Mouse (Mus musculus): ENCODE measurements around the gene Pld3.
A peak's percentile ranks its signal among the peaks of the same experiment; 100 is the strongest.

Pld3 gene

GRCm38 (mm10) chr7:27552931-27553513 lies at the start of gene Pld3, which contains the start of gene 2310022A10Rik:
TSS of gene Pld3 (minus strand) at chr7:27553218.
TSS of gene 2310022A10Rik (plus strand) at chr7:27553233.
- peak; percentile 99 for DNase-seq (ENCODE audit: low read depth, low spot score)

- peak; percentile 86 for DNase-seq (ENCODE audit: low read depth, low spot score)
Observed at GRCm38 (mm10) chr7:27602161-27602560, 49.1 kb upstream of the Pld3 start.

GRCm38 (mm10) chr7:27601628-27602027 lies 48.6 kb upstream of the Pld3 start:
- DNase-seq (ENCODE audit: low read depth, low spot score), result peak; percentile 94

- DNase-seq (ENCODE audit: low read depth, low spot score), result peak; percentile 74
Observed at GRCm38 (mm10) chr7:27598053-27598452, 45.0 kb upstream of the Pld3 start.

GRCm38 (mm10) chr7:27596586-27597503 lies 43.8 kb upstream of the Pld3 start:
- DNase-seq (ENCODE audit: low read depth, low spot score), result no peak

- DNase-seq (ENCODE audit: low read depth, low spot score), result no peak
Observed at GRCm38 (mm10) chr7:27592934-27593645, 40.1 kb upstream of the Pld3 start.

GRCm38 (mm10) chr7:27592217-27592929 lies 39.4 kb upstream of the Pld3 start:
- peak; percentile 75 for DNase-seq (ENCODE audit: low read depth, low spot score)

GRCm38 (mm10) chr7:27591266-27592216 lies 38.5 kb upstream of the Pld3 start, which contains the start of gene Akt2:
TSS of gene Akt2 (plus strand) at chr7:27591552.
- DNase-seq (ENCODE audit: low read depth, low spot score), result peak; percentile 100

- DNase-seq (ENCODE audit: low read depth, low spot score), result no peak
Observed at GRCm38 (mm10) chr7:27590566-27591213, 37.7 kb upstream of the Pld3 start.

GRCm38 (mm10) chr7:27590088-27590487 lies 37.1 kb upstream of the Pld3 start:
- no peak for DNase-seq (ENCODE audit: low read depth, low spot score)

- DNase-seq (ENCODE audit: low read depth, low spot score), result no peak
Observed at GRCm38 (mm10) chr7:27587741-27588140, 34.7 kb upstream of the Pld3 start.

GRCm38 (mm10) chr7:27586861-27587260 lies 33.8 kb upstream of the Pld3 start:
- no peak for DNase-seq (ENCODE audit: low read depth, low spot score)

GRCm38 (mm10) chr7:27580380-27581174 lies 27.6 kb upstream of the Pld3 start:
- DNase-seq (ENCODE audit: low read depth, low spot score), result no peak

GRCm38 (mm10) chr7:27578465-27578864 lies 25.4 kb upstream of the Pld3 start:
- DNase-seq (ENCODE audit: low read depth, low spot score), result no peak

GRCm38 (mm10) chr7:27577589-27577988 lies 24.6 kb upstream of the Pld3 start:
- DNase-seq (ENCODE audit: low read depth, low spot score), result no peak

- peak; percentile 66 for DNase-seq (ENCODE audit: low read depth, low spot score)
Observed at GRCm38 (mm10) chr7:27576914-27577313, 23.9 kb upstream of the Pld3 start.

- DNase-seq (ENCODE audit: low read depth, low spot score), result peak; percentile 70
Observed at GRCm38 (mm10) chr7:27574124-27574880, 21.3 kb upstream of the Pld3 start.

GRCm38 (mm10) chr7:27572133-27572532 lies 19.1 kb upstream of the Pld3 start:
- DNase-seq (ENCODE audit: low read depth, low spot score), result no peak
